Mouse (Mus musculus): ENCODE measurements around the gene Ankrd63. TPM values are rescaled to one million over a fixed set of nuclear protein-coding genes. Genes with fewer than 3 reads are reported as not detected.

Gene Ankrd63
- polyA plus RNA-seq, 1 experiment = 17.9 TPM

GRCm38 (mm10) chr2:118677817-118678216 is 25.9 kb downstream of the Ankrd63 start:
- TF ChIP-seq CTCF (IDR thresholded peaks at IDR 0.05; ENCODE audit: extremely low read depth, insufficient read depth, low read length) (no peak), POLR2A (IDR thresholded peaks at IDR 0.05; ENCODE audit: extremely low read depth, insufficient read depth, low read length) (no peak)
- Histone ChIP-seq H3K27ac (ENCODE audit: insufficient read depth, low read length) (no peak overlapping the region), H3K4me1 (ENCODE audit: control insufficient read depth, insufficient read depth, low read length) (peaks cover 1% of the 10 kb centered on the region; the same call in 1 of the 2 replicates), H3K4me3 (ENCODE audit: insufficient read depth, low read length) (peak overlapping the region; percentile 39; the same call in 1 of the 2 replicates)

DNA sequence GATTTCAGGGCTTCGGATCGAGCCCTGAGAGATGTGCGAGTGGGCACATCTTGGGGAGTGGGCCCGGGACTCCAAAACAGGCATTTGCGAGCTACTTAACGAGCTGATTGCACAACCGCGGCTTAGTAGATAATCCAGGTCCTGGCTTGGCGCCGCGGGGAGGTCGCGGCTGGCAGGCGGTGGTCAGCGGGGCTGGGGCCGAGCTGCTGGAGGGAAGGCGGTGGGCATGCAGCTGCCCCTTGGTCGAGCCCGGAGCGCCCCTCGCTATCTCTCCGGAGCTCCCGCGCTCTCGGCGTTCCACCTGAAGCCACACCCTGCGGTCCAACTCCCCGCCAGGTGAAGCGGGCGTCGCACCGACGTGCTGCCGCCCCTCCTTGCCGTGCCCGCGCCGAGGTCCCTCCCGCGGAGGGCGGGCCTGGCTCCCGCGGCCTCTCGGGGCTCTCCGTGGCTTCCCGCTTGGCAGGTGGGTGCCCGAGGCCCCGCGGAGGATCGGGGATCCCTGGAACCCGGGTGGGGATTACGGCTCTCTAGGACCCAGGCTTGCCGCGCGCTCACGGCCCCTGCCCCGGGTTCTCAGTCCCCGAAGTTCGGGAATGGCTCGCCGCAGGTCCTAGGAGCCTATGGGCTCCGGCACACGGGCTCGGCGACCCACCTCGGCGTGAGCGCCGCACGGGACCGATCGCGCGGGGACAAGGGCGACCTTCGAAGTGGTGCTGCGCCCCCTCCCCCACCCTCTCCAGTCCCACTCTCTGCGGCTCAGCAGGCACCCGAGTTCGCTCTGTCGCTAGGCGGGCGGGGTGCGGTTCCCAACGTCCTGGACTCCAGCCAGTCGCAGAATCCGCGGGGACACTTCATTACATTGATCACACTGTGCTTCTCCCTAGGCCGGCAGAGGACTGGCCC is 26.7 kb downstream of the Ankrd63 start:
- no peak overlapping the region for H3K27ac ChIP-seq (ENCODE audit: insufficient read depth, low read length)
- H3K4me1 ChIP-seq (ENCODE audit: control insufficient read depth, insufficient read depth, low read length) = peaks cover 1% of the 10 kb centered on the region; the same call in 1 of the 2 replicates

DNA sequence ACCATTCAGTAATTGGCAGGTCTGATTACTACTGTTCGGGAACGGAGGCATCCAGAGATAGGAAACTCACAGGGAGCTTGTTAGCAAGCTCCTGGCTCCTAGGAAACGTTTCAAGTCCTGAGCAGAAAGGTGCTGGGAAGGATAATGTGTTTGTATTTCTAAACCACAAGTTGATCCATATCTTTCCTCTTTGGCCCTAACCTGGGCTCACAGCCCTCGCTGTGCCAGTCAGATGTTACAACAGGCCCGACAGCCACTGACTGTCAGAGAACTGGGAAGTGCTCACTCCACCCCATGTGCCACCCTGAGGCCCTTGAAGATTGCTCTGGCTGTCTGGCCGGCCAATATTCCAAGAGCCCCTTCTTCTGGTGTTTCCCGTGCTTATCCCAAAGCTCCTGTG is 29.3 kb downstream of the Ankrd63 start:
- Histone ChIP-seq H3K4me1 (ENCODE audit: control insufficient read depth, insufficient read depth, low read length) (peaks cover 1% of the 10 kb centered on the region; the same call in 1 of the 2 replicates), H3K4me3 (ENCODE audit: insufficient read depth, low read length) (no peak overlapping the region), H3K27ac (ENCODE audit: insufficient read depth, low read length) (no peak overlapping the region)
- TF ChIP-seq POLR2A (IDR thresholded peaks at IDR 0.05; ENCODE audit: extremely low read depth, insufficient read depth, low read length) (no peak), CTCF (IDR thresholded peaks at IDR 0.05; ENCODE audit: extremely low read depth, insufficient read depth, low read length) (no peak)

More for the DNA sequence above, 26.7 kb downstream of the Ankrd63 start:
- H3K4me3 ChIP-seq (ENCODE audit: insufficient read depth, low read length) = peak overlapping the region; percentile 39
- TF ChIP-seq POLR2A (IDR thresholded peaks at IDR 0.05; ENCODE audit: extremely low read depth, insufficient read depth, low read length) = no peak
- no peak for TF ChIP-seq CTCF (IDR thresholded peaks at IDR 0.05; ENCODE audit: extremely low read depth, insufficient read depth, low read length)

- no peak for TF ChIP-seq POLR2A (IDR thresholded peaks at IDR 0.05; ENCODE audit: extremely low read depth, insufficient read depth, low read length)
- no peak for TF ChIP-seq CTCF (IDR thresholded peaks at IDR 0.05; ENCODE audit: extremely low read depth, insufficient read depth, low read length)
- Histone ChIP-seq H3K4me1 (ENCODE audit: control insufficient read depth, insufficient read depth, low read length) (peaks cover 1% of the 10 kb centered on the region; the same call in 1 of the 2 replicates), H3K27ac (ENCODE audit: insufficient read depth, low read length) (no peak overlapping the region)
Measured at GRCm38 (mm10) chr2:118673686-118674465, 29.9 kb downstream of the Ankrd63 start.

DNA sequence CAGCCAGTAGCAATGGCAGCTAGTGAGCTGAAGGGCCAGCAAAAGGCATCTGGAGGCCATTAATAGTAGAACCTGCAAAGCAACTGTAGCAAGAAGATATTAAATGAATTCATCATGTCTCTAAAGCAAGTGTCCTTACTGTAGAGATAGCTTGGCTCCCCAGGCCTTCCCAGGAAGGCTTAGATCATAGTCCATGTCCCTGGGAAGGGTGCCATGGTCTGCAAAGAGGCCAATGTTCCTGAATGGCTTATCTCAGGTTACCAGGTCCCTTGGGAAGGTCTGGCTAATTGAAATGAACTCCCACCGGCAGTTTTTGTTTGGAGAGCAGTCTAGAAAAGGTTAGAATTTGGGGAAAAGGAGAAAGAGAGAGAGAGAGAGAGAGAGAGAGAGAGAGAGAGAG is 32.0 kb downstream of the Ankrd63 start:
- H3K27ac ChIP-seq (ENCODE audit: insufficient read depth, low read length) = no peak overlapping the region
- H3K4me3 ChIP-seq (ENCODE audit: insufficient read depth, low read length) = no peak overlapping the region
- no peaks in the 10 kb centered on the region; the same call in 1 of the 2 replicates for H3K4me1 ChIP-seq (ENCODE audit: control insufficient read depth, insufficient read depth, low read length)
- no peak for TF ChIP-seq POLR2A (IDR thresholded peaks at IDR 0.05; ENCODE audit: extremely low read depth, insufficient read depth, low read length)

More at GRCm38 (mm10) chr2:118673686-118674465, 29.9 kb downstream of the Ankrd63 start:
- no peak overlapping the region for H3K4me3 ChIP-seq (ENCODE audit: insufficient read depth, low read length)

DNA sequence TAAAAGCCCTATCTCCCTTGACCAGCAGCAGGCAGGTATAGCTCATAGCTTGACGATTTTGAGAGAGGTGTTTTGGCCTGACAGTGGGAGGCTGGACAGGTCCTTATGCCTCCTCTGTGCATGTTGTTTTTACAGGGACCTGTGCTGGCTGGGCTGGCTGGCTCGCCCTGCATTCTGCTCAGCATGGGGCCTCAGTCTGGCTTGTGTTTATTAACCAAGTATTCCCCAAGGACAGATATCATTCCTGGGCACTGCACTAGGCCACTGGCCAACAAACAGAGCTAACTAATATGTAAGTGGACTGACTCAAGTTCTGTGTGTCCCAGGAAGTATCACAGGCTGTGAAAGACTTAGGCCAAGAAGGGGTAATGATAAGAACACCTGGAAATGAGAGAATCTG is 34.0 kb downstream of the Ankrd63 start:
- Histone ChIP-seq H3K4me1 (ENCODE audit: control insufficient read depth, insufficient read depth, low read length) (peaks cover 5% of the 10 kb centered on the region; the same call in 1 of the 2 replicates), H3K4me3 (ENCODE audit: insufficient read depth, low read length) (no peak overlapping the region), H3K27ac (ENCODE audit: insufficient read depth, low read length) (no peak overlapping the region)
- TF ChIP-seq CTCF (IDR thresholded peaks at IDR 0.05; ENCODE audit: extremely low read depth, insufficient read depth, low read length) (no peak), POLR2A (IDR thresholded peaks at IDR 0.05; ENCODE audit: extremely low read depth, insufficient read depth, low read length) (no peak)

DNA sequence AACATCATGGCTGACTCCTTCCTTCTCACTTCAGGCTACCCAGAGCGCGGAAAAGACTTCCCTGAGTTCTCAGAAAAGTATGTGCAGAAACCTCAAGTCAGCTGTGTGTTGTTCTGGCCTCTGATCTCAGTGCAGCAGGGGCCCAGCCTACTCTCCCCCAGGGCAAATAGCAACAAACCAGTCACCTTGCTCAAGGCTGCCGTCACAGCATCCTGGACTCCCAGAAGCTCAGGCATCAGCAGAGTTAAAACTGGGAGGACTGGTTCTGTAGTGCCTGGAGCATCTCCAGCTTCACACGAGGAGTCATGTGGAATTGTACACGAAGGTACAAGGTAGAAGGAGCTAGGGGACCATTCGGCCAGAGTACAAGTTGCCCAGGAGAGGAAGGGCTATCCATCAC is 34.5 kb downstream of the Ankrd63 start:
- Histone ChIP-seq H3K4me3 (ENCODE audit: insufficient read depth, low read length) (no peak overlapping the region), H3K4me1 (ENCODE audit: control insufficient read depth, insufficient read depth, low read length) (peaks cover 5% of the 10 kb centered on the region; the same call in 1 of the 2 replicates), H3K27ac (ENCODE audit: insufficient read depth, low read length) (no peak overlapping the region)
- TF ChIP-seq CTCF (IDR thresholded peaks at IDR 0.05; ENCODE audit: extremely low read depth, insufficient read depth, low read length) = no peak
- TF ChIP-seq POLR2A (IDR thresholded peaks at IDR 0.05; ENCODE audit: extremely low read depth, insufficient read depth, low read length) = no peak

- H3K4me1 ChIP-seq (ENCODE audit: control insufficient read depth, insufficient read depth, low read length) = peaks cover 5% of the 10 kb centered on the region; the same call in 1 of the 2 replicates
- TF ChIP-seq CTCF (IDR thresholded peaks at IDR 0.05; ENCODE audit: extremely low read depth, insufficient read depth, low read length) = no peak
- TF ChIP-seq POLR2A (IDR thresholded peaks at IDR 0.05; ENCODE audit: extremely low read depth, insufficient read depth, low read length) = no peak
- H3K4me3 ChIP-seq (ENCODE audit: insufficient read depth, low read length) = no peak overlapping the region
- H3K27ac ChIP-seq (ENCODE audit: insufficient read depth, low read length) = no peak overlapping the region
Measured at GRCm38 (mm10) chr2:118667181-118667580, 36.6 kb downstream of the Ankrd63 start.

DNA sequence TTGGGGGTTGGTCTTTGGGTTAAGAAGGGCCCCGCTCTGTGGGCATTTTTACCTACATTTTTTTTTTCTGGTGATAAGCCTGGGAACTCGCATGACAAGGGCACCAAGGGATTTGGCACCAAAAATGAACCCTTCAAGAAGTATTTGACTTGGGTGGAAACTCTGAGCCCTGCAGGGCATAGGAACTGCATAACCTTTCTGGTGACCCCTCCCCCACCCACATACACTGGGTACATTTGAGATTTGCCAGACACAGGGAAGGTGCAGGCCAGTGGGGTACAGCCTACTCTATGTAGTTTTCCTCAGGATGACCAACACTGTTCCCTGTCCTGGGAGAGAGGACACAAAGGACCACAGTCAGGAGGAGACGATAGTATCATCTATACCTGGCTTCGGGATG is 38.1 kb downstream of the Ankrd63 start:
- H3K4me3 ChIP-seq (ENCODE audit: insufficient read depth, low read length) = peak overlapping the region; percentile 67; the same call in 1 of the 2 replicates
- H3K27ac ChIP-seq (ENCODE audit: insufficient read depth, low read length) = no peak overlapping the region
- H3K4me1 ChIP-seq (ENCODE audit: control insufficient read depth, insufficient read depth, low read length) = peaks cover 5% of the 10 kb centered on the region; the same call in 1 of the 2 replicates
- TF ChIP-seq CTCF (IDR thresholded peaks at IDR 0.05; ENCODE audit: extremely low read depth, insufficient read depth, low read length) (no peak), POLR2A (IDR thresholded peaks at IDR 0.05; ENCODE audit: extremely low read depth, insufficient read depth, low read length) (no peak)
